Mouse (Mus musculus) bone marrow, adult 2 months (tissue): ENCODE measurements around the gene Fam161b. TPM values are rescaled to one million over a fixed set of nuclear protein-coding genes. Genes with fewer than 3 reads are reported as not detected.

ENCODE experiments used
- H3K27ac ChIP-seq: fragments of 200-500 bp; 2 replicates; pipeline ENCODE4 v1.5.1; 2012; ENCODE audit warnings: low read depth, mild to moderate bottlenecking, control low read depth, inconsistent platforms, low read length; ENCODE audit not compliant: control insufficient read depth, poor library complexity, insufficient read depth
- H3K4me1 ChIP-seq: fragments of 200-500 bp; 2 replicates; pipeline ENCODE4 v1.6.1; 2011; ENCODE audit warnings: low read length; ENCODE audit not compliant: control insufficient read depth, insufficient read depth
- H3K4me3 ChIP-seq: fragments of 200-500 bp; replicated peaks from 2 replicates; pipeline ENCODE3; 2011; ENCODE audit warnings: mild to moderate bottlenecking, low read depth, low read length, control low read depth; ENCODE audit not compliant: control insufficient read depth
- CTCF ChIP-seq: fragments of 200-500 bp; IDR thresholded peaks from 2 replicates; pipeline ENCODE4 v1.5.1; 2011; ENCODE audit warnings: low read length, control low read depth; ENCODE audit not compliant: control insufficient read depth, insufficient read depth
- POLR2A ChIP-seq: fragments of 200-500 bp; IDR thresholded peaks from 2 replicates; pipeline ENCODE4 v1.6.1; 2011; ENCODE audit warnings: low read depth, mild to moderate bottlenecking, control low read depth, low read length, borderline replicate concordance; ENCODE audit not compliant: control insufficient read depth
- WGBS: fragments of 180-500 bp; shearing (Covaris S2); methylation state at CpG from one replicate; pipeline ENCODE4 v1.1.7; 2018; 5-methylcytosine and 5-hydroxymethylcytosine counted together
- polyA plus RNA-seq: library from polyadenylated mRNA; stranded (reverse); fragments of >200 nt; gene quantifications from 2 replicates; pipeline ENCODE4 v1.2.4, GENCODE M21; 2011; ENCODE audit warnings: low replicate concordance; ENCODE audit not compliant: missing spikeins, insufficient read depth, insufficient read length

The Fam161b gene
- polyA plus RNA-seq, 1 experiment, result 1.5 TPM

GRCm38 (mm10) chr12:84399663-84400062 lies 38.0 kb upstream of the Fam161b start:
- Histone ChIP-seq H3K27ac (no peak overlapping the region), H3K4me3 (no peak overlapping the region), H3K4me1 (no peaks in the 10 kb centered on the region; the same call in 1 of the 2 replicates)
- TF ChIP-seq POLR2A (no peak), CTCF (no peak)
- WGBS, result 84% methylated on average over 9 of the region's 9 CpGs

- no peak overlapping the region for H3K27ac ChIP-seq
- no peaks in the 10 kb centered on the region; the same call in 1 of the 2 replicates for H3K4me1 ChIP-seq
- WGBS, result 90% methylated on average over 9 of the region's 9 CpGs
- no peak for TF ChIP-seq CTCF
- H3K4me3 ChIP-seq, result no peak overlapping the region
Measured at GRCm38 (mm10) chr12:84399135-84399534, 37.5 kb upstream of the Fam161b start.

GRCm38 (mm10) chr12:84398629-84399028 lies 37.0 kb upstream of the Fam161b start:
- Histone ChIP-seq H3K4me1 (no peaks in the 10 kb centered on the region; the same call in 1 of the 2 replicates), H3K27ac (no peak overlapping the region), H3K4me3 (no peak overlapping the region)
- 81% methylated on average over 5 of the region's 5 CpGs for WGBS
- TF ChIP-seq CTCF, result no peak
- no peak for TF ChIP-seq POLR2A

GRCm38 (mm10) chr12:84397685-84398084 lies 36.1 kb upstream of the Fam161b start:
- no peak overlapping the region for H3K4me3 ChIP-seq
- no peak overlapping the region for H3K27ac ChIP-seq
- TF ChIP-seq CTCF (no peak), POLR2A (no peak)
- H3K4me1 ChIP-seq, result no peaks in the 10 kb centered on the region; the same call in 1 of the 2 replicates

DNA sequence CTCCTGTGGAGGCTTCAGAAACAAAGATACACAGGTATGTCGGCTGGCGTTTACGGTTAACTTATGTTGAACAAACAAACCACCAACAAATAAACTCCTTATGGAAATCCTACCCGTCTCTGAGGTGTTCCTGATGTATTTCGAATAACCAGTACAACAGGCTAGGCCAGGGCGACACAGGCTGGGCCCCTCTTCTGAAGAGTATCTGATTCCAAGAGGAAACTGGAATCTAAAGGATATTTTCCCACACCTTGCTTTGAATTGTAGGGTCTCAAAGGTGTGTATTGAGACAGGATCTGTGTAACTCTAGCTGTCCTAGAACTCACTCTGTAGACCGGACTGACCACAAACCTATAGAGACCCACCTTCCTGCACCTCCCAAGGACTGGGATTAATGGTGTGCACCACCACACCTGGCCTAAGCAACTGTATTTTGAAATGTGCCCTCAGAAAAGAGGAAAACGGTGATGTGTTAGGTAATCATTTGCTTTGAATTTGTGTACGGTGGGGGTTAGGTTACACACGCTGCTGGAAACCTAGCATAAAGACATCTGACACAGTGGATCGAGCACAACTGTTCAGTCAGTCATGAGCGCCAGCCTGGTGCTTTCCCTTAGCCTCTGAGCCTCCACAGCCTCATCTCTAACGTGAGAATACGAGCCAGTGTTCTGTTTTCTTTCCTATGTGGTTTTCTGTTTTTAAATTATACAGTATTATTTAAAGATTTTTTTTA lies 35.5 kb upstream of the Fam161b start:
- WGBS, result 76% methylated on average over 14 of the region's 14 CpGs
- no peak overlapping the region for H3K4me3 ChIP-seq
- H3K4me1 ChIP-seq, result no peaks in the 10 kb centered on the region; the same call in 1 of the 2 replicates
- TF ChIP-seq CTCF, result no peak
- TF ChIP-seq POLR2A, result no peak
- H3K27ac ChIP-seq, result no peak overlapping the region

DNA sequence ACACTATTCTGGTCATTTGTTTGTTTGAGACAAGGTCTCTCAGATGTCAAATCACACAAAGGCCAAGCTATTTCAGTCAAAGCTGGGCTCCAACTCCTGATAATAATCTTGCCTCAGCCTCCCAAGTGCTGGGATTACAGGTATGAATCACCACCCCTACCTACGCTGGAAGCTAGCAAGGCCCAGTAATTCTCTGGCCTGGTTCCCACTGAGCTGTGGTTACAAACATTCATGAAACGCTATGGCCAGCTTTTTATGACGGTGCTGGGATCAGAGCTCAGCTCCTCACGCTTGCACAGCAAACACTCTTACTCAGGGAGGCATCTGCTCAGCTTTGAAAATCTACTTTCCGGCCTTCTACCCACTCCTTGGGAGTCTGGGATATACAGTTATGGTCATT lies 32.2 kb upstream of the Fam161b start:
- Histone ChIP-seq H3K4me1 (no peaks in the 10 kb centered on the region; the same call in 1 of the 2 replicates), H3K27ac (no peak overlapping the region), H3K4me3 (no peak overlapping the region)
- WGBS, result 89% methylated on average over 5 of the region's 5 CpGs
- TF ChIP-seq POLR2A, result no peak
- TF ChIP-seq CTCF, result no peak

- Histone ChIP-seq H3K4me1 (no peaks in the 10 kb centered on the region; the same call in 1 of the 2 replicates), H3K27ac (no peak overlapping the region), H3K4me3 (no peak overlapping the region)
- WGBS, result 91% methylated on average over 4 of the region's 4 CpGs
- TF ChIP-seq CTCF, result no peak
Measured at GRCm38 (mm10) chr12:84392681-84393080, 31.0 kb upstream of the Fam161b start.

- no peak overlapping the region for H3K27ac ChIP-seq
- TF ChIP-seq POLR2A (no peak), CTCF (no peak)
- no peak overlapping the region for H3K4me3 ChIP-seq
- 86% methylated on average over 6 of the region's 6 CpGs for WGBS
- no peaks in the 10 kb centered on the region; the same call in 1 of the 2 replicates for H3K4me1 ChIP-seq
Measured at GRCm38 (mm10) chr12:84390336-84390735, 28.7 kb upstream of the Fam161b start.
